Mouse (Mus musculus) midbrain, embryonic 11.5 days (tissue): ENCODE data around the gene Rnasel. TPM values are rescaled to one million over a fixed set of nuclear protein-coding genes. Genes with fewer than 3 reads are reported as not detected.

Experiments
- ATAC-seq: fragments of 200-750 bp; cut with Nextera tagmentation; 2 replicates; pipeline ENCODE4 v1.8.0; 2017; ENCODE audit warnings: moderate TSS enrichment, moderate library complexity; ENCODE audit not compliant: low FRiP score
- DNase-seq: peaks from one replicate; pipeline ENCODE4 v3.0.0; 2015; ENCODE audit warnings: low spot score; ENCODE audit errors: missing footprints
- H3K27ac ChIP-seq: fragments of 300-500 bp; sonication (generic); 2 replicates; pipeline ENCODE4 v1.5.1; 2014; ENCODE audit warnings: low read depth, low read length
- H3K27me3 ChIP-seq: fragments of 300-500 bp; sonication (generic); 2 replicates; pipeline ENCODE4 v1.6.1; 2014; ENCODE audit warnings: mild to moderate bottlenecking, low read length, moderate library complexity, mixed read lengths; ENCODE audit not compliant: control insufficient read depth, insufficient read depth
- H3K36me3 ChIP-seq: fragments of 300-500 bp; sonication (generic); 2 replicates; pipeline ENCODE4 v1.6.1; 2014; ENCODE audit warnings: mild to moderate bottlenecking, low read length, moderate library complexity, mixed read lengths; ENCODE audit not compliant: control insufficient read depth, insufficient read depth
- H3K4me1 ChIP-seq: fragments of 300-500 bp; sonication (generic); 2 replicates; pipeline ENCODE4 v1.6.1; 2014; ENCODE audit warnings: low read length; ENCODE audit not compliant: control insufficient read depth, insufficient read depth
- H3K4me2 ChIP-seq: fragments of 300-500 bp; sonication (generic); 2 replicates; pipeline ENCODE4 v1.6.1; 2014; ENCODE audit warnings: mild to moderate bottlenecking, moderate library complexity
- H3K4me3 ChIP-seq: fragments of 300-500 bp; sonication (generic); 2 replicates; pipeline ENCODE4 v1.5.1; 2014; ENCODE audit warnings: low read depth, low read length
- H3K9ac ChIP-seq: fragments of 300-500 bp; sonication (generic); 2 replicates; pipeline ENCODE4 v1.6.1; 2014; ENCODE audit warnings: low read length
- H3K9me3 ChIP-seq: fragments of 300-500 bp; sonication (generic); 2 replicates; pipeline ENCODE4 v1.6.1; 2016; ENCODE audit warnings: low read length; ENCODE audit not compliant: control insufficient read depth
- WGBS: fragments of 180-500 bp; shearing (Covaris S2); extraction: QIAGEN DNeasy Blood & Tissue Kit; methylation state at CpG from one replicate; pipeline ENCODE4 v1.1.7; 2014; 5-methylcytosine and 5-hydroxymethylcytosine counted together
- polyA plus RNA-seq: library from polyadenylated mRNA; unstranded; fragments of >200 nt; fragmentation: Nextera tagmentation; extraction: Ambion mirVana; gene quantifications from 2 replicates; pipeline ENCODE4 v1.2.1, GENCODE M21; 2014

The Rnasel gene
- polyA plus RNA-seq, 1 experiment from 2014 or later = 28.3 TPM

DNA sequence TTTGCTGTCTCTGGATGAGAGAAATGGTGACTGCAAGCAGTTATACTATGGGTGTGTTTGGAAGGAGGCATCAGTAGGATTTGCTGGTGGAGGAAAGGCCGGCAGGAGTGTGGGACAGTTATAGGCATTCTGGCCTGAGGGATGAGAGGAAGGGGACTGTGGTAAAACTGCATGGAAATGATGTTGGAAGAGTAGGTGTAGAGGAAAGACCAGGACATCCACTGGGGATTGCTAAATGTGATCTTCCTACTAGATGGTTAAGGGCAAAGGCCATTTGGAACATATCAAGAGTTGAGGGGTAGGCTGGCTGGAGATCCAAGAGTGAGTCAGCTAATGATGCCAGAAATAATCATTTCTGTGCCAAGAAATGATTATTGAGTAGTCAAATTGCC, 21.5 kb downstream of the Rnasel start:
- Histone ChIP-seq H3K4me2 (no peak overlapping the region), H3K4me3 (no peak overlapping the region), H3K4me1 (no peaks in the 10 kb centered on the region), H3K36me3 (no peaks in the 10 kb centered on the region), H3K9ac (no peak overlapping the region), H3K27me3 (no peaks in the 10 kb centered on the region), H3K9me3 (no peaks in the 10 kb centered on the region), H3K27ac (no peak overlapping the region)
- no peak for ATAC-seq
- WGBS = 86% methylated on average over 1 of the region's 1 CpGs
- no peak for DNase-seq

DNA sequence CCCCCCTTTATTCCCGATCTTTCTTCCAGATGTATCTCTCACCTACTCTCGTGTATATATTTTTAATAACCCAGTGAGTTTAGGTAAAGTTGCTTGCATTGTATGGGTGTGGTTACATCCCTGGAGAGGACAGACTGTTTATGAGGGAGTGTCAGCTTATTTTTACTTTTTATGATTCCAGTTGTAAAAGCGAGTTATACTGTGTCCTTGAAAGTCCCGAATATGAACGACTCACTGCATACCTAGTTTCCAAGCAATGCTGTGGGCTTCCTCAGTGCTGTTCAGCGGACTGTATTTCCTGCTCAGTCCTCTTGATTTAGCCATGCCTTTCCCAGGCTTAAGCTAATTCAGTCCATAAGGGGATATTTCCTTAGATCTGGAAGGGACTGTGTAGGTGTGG, 25.9 kb downstream of the Rnasel start:
- no peak overlapping the region for H3K4me2 ChIP-seq
- H3K36me3 ChIP-seq = no peaks in the 10 kb centered on the region
- H3K4me3 ChIP-seq = no peak overlapping the region
- DNase-seq (no peak), ATAC-seq (no peak)
- H3K9me3 ChIP-seq = no peaks in the 10 kb centered on the region
- H3K27me3 ChIP-seq = no peaks in the 10 kb centered on the region
- no peak overlapping the region for H3K27ac ChIP-seq
- no peak overlapping the region for H3K9ac ChIP-seq
- WGBS = 86% methylated on average over 6 of the region's 6 CpGs
- no peaks in the 10 kb centered on the region for H3K4me1 ChIP-seq

DNA sequence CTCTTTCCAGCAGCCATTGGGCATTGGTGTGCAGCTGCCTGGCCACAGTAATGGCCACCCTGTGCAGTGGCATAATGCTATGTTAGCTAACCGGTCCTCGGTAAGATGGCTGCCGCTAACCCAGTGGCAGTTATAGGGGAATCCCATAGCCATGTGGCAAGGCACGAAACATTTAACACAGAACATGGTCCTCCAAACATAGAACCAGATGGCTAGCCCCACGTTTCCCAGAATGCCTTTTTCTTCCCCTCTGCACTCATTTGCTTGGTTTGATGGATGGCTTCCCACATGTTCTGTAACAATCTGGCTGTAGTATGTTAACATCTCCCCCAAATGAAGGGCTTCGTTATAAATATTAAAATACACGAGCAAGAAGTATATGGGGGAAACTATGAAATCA, 27.0 kb downstream of the Rnasel start:
- no peak overlapping the region for H3K9ac ChIP-seq
- WGBS = 95% methylated on average over 7 of the region's 7 CpGs
- no peak overlapping the region for H3K27ac ChIP-seq
- ATAC-seq (no peak), DNase-seq (no peak)
- no peak overlapping the region for H3K4me2 ChIP-seq
- H3K36me3 ChIP-seq = no peaks in the 10 kb centered on the region
- no peaks in the 10 kb centered on the region for H3K27me3 ChIP-seq
- no peak overlapping the region for H3K4me3 ChIP-seq
- no peaks in the 10 kb centered on the region for H3K4me1 ChIP-seq
- no peaks in the 10 kb centered on the region for H3K9me3 ChIP-seq

DNA sequence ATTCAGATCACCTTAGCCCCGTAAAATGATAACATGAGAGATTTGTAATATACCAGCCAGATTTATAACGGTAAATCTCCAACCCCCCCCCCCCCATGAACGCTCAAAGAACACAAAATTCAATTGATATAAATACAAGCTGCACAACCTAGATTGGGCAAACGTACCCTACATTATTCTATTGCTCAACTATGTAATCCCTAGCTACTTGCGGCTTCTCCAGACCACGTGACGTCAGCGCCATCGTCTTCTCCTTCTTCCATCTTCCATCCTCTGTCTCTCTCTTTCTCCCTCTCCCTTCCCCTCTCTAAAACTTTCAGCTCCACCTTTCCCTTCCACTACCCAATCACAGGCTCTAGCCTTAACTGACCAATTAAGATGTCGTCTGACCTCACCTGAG, 29.0 kb downstream of the Rnasel start:
- no peak overlapping the region for H3K4me2 ChIP-seq
- 87% methylated on average over 10 of the region's 10 CpGs for WGBS
- H3K9ac ChIP-seq = no peak overlapping the region
- H3K4me1 ChIP-seq = no peaks in the 10 kb centered on the region
- no peak for ATAC-seq
- H3K27me3 ChIP-seq = no peaks in the 10 kb centered on the region
- no peak for DNase-seq
- no peaks in the 10 kb centered on the region for H3K9me3 ChIP-seq
- no peaks in the 10 kb centered on the region for H3K36me3 ChIP-seq
- H3K27ac ChIP-seq = no peak overlapping the region
- H3K4me3 ChIP-seq = no peak overlapping the region

DNA sequence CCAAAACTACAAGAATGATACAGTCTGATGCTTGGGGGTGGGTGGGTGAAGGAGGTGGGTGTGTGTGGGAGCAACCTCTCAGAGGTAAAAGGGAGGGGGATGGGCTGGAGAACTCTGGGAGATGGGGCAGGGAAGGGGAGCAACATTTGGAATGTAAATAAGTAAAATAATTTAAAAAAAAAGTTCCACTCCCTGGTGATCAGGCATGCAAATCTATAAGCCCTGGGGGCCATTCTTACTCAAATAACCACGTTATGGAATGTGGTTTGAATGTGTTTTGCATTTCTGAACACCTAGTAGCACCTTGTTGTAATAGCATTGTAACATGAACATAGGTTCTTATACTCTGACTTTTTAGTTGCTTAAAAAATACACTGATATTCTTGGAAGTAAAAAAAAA, 34.1 kb downstream of the Rnasel start:
- no peak overlapping the region for H3K27ac ChIP-seq
- no peaks in the 10 kb centered on the region for H3K36me3 ChIP-seq
- H3K9ac ChIP-seq = no peak overlapping the region
- no peak for DNase-seq
- no peak overlapping the region for H3K4me2 ChIP-seq
- no peaks in the 10 kb centered on the region for H3K9me3 ChIP-seq
- H3K27me3 ChIP-seq = no peaks in the 10 kb centered on the region
- no peak overlapping the region for H3K4me3 ChIP-seq
- 53% methylated on average over 1 of the region's 1 CpGs for WGBS
- ATAC-seq = no peak
- H3K4me1 ChIP-seq = no peaks in the 10 kb centered on the region

DNA sequence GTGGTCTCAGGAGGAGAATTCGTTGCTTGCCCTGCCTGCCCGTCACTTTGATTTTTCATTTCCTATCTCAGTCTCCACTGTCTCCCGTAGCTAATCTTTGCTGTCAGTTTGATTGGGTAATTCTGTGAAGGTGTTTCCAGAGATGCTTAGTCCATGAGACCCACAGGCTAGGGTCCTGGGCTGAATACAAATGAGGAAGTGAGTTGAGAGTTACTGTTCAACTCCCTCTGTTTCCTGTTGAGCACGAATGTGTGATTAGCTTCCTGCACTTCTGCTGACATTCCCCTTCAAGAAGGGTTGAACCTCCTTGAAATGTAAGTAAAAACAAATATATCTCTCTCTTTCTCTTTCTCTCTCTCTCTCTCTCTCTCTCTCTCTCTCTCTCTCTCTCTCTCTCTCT, 36.4 kb downstream of the Rnasel start:
- Histone ChIP-seq H3K9me3 (no peaks in the 10 kb centered on the region), H3K27ac (no peak overlapping the region), H3K4me1 (no peaks in the 10 kb centered on the region), H3K27me3 (no peaks in the 10 kb centered on the region), H3K36me3 (no peaks in the 10 kb centered on the region), H3K9ac (no peak overlapping the region), H3K4me3 (no peak overlapping the region), H3K4me2 (no peak overlapping the region)
- no peak for DNase-seq
- 74% methylated on average over 4 of the region's 4 CpGs for WGBS
- no peak for ATAC-seq

DNA sequence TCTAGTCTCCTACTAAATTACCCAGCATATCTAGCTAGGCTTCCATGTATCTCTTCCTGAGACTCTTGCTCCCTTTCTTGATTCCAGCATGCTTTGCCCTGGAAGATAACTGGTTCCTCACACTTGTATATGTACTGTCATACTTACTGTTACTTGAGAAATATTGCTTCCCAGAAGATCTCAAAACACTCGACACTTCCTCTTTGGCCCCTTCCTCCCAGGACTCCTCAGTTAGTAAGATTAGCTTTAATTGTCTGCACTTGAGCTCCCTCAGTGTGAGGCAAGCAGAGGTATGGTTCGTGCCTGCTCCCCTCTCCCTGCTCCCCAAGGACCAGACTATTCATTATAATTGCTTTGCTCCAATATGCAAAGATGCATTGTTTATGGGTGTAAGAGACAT, 41.5 kb downstream of the Rnasel start:
- WGBS = 66% methylated on average over 2 of the region's 2 CpGs
- H3K9ac ChIP-seq = no peak overlapping the region
- ATAC-seq (no peak), DNase-seq (no peak)
- no peak overlapping the region for H3K4me3 ChIP-seq
- H3K4me1 ChIP-seq = no peaks in the 10 kb centered on the region
- no peaks in the 10 kb centered on the region for H3K27me3 ChIP-seq
- H3K9me3 ChIP-seq = no peaks in the 10 kb centered on the region
- no peak overlapping the region for H3K27ac ChIP-seq
- no peaks in the 10 kb centered on the region for H3K36me3 ChIP-seq
- H3K4me2 ChIP-seq = no peak overlapping the region

DNA sequence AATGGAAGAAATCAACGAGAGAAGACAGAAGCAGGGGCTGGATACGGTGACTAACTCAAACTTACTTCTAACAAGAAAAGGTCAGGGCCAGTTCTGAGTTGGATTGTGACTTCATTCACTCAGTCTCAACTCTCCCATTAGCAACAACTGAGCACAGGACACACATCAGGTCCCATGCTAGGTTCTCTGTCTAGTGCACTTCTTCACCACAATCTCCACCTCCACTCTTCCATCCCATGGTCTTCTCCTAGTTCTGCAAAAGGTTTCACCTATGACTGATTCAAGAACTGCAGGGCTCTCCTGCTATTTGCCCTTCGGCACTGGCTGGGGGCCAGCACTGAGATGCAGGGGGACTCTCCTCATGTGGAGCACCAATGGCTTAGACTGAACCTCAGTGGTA, 45.0 kb downstream of the Rnasel start:
- 91% methylated on average over 3 of the region's 3 CpGs for WGBS
- Histone ChIP-seq H3K9ac (no peak overlapping the region), H3K4me1 (no peaks in the 10 kb centered on the region), H3K4me2 (no peak overlapping the region), H3K27ac (no peak overlapping the region), H3K27me3 (no peaks in the 10 kb centered on the region), H3K36me3 (no peaks in the 10 kb centered on the region), H3K9me3 (no peaks in the 10 kb centered on the region), H3K4me3 (no peak overlapping the region)
- no peak for ATAC-seq
- DNase-seq = no peak

DNA sequence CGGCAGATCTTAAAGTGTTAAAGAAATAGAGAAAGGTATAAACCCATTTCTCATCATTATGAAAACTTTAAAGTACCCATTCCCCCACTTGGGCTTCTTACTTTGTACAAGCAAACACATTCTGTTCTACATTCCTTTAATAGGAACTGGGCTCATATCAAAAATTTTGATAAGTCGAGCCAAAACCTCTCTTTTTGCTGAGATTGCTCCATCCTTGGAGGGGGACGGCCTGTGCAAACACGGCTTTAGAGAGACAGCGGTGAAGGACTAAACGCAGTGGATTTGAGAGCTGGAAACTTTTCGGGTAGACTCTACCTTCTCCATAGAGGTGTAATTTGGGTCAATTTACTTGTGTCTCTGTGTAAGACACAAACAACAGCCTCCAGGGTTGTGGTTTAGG, 53.5 kb downstream of the Rnasel start:
- DNase-seq = no peak
- H3K27me3 ChIP-seq = no peaks in the 10 kb centered on the region
- H3K27ac ChIP-seq = no peak overlapping the region
- no peaks in the 10 kb centered on the region for H3K9me3 ChIP-seq
- H3K4me1 ChIP-seq = peaks cover 3% of the 10 kb centered on the region; the same call in 1 of the 2 replicates
- no peak overlapping the region for H3K9ac ChIP-seq
- no peak for ATAC-seq
- no peak overlapping the region for H3K4me3 ChIP-seq
- H3K4me2 ChIP-seq = no peak overlapping the region
- no peaks in the 10 kb centered on the region for H3K36me3 ChIP-seq
- 83% methylated on average over 7 of the region's 7 CpGs for WGBS

DNA sequence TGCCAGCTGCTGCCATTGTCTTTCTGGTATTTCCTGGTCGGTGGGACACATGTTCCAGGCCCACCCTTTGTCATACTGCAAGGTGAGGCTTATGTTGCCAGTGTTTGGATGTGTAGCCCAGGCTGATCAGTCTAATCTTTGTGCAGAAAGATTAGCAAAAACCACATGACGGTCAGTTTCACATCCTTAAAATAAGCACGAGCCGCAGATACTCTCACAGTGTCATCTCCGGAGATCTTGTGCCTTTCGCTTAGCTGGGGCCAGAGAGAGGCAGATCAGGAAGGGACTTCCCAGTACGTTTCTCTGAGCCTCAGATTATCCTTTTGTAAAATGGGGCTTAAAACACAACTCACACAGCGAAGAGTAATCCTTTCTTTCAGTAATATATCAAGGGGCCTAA, 54.3 kb downstream of the Rnasel start:
- ATAC-seq (no peak), DNase-seq (peak; percentile 84)
- peaks cover 3% of the 10 kb centered on the region; the same call in 1 of the 2 replicates for H3K4me1 ChIP-seq
- no peaks in the 10 kb centered on the region for H3K27me3 ChIP-seq
- WGBS = 38% methylated on average over 8 of the region's 8 CpGs
- H3K9me3 ChIP-seq = no peaks in the 10 kb centered on the region
- no peak overlapping the region for H3K4me3 ChIP-seq
- no peak overlapping the region for H3K9ac ChIP-seq
- H3K36me3 ChIP-seq = no peaks in the 10 kb centered on the region
- H3K4me2 ChIP-seq = no peak overlapping the region
- no peak overlapping the region for H3K27ac ChIP-seq
